Mouse (Mus musculus) 416B (cell line): ENCODE data around the gene Aipl1.
A peak's percentile ranks its signal among the peaks of the same experiment; 100 is the strongest.
"Not testable (repeated sequence)": the region's sequence is repeated elsewhere in the genome, so short reads cannot be mapped to it uniquely, and the experiment has no call there.

Experiments used
- DNase-seq: peaks from one replicate; pipeline ENCODE4 v3.0.0; 2011; ENCODE audit warnings: low read depth

Aipl1 gene

DNA sequence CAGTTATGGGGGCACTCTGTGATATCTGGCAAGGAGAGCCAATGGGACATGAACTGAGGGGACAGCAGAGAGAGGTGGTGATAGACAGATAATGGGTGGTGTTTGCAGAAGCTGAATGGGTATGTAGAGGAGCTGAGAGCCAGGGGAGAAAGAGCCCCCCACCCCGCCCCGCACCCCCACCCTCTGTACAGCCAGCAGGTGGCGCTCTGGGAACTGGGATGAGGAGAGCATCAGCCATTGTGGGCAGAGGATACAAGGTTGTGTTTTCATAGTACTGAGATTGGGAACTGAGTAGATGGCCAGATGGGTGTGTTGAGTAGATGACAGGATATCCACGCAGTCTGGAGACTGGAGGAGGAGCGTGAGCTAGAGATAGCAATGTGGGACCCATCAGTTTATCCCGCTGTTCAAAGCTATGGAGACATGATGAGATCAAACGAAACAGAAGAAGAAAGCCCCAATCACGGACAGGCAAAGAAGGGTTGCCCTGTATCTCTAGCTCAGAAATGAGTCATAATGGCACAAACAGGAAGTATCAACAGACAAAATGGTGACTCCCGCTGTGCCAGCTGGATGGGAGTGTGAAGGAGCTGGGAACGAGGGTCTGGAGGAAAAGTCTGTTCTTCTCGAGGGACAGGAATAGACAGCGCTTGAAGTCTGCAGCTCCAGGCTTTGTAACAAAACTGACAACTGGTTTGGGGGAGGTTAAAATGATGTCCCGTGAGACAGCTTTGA is 20.6 kb downstream of the Aipl1 start:
- DNase-seq = no peak

GRCm38 (mm10) chr11:72014674-72015073 is 22.6 kb downstream of the Aipl1 start:
- DNase-seq = no peak

GRCm38 (mm10) chr11:72011955-72012354 is 25.4 kb downstream of the Aipl1 start:
- no peak for DNase-seq

DNA sequence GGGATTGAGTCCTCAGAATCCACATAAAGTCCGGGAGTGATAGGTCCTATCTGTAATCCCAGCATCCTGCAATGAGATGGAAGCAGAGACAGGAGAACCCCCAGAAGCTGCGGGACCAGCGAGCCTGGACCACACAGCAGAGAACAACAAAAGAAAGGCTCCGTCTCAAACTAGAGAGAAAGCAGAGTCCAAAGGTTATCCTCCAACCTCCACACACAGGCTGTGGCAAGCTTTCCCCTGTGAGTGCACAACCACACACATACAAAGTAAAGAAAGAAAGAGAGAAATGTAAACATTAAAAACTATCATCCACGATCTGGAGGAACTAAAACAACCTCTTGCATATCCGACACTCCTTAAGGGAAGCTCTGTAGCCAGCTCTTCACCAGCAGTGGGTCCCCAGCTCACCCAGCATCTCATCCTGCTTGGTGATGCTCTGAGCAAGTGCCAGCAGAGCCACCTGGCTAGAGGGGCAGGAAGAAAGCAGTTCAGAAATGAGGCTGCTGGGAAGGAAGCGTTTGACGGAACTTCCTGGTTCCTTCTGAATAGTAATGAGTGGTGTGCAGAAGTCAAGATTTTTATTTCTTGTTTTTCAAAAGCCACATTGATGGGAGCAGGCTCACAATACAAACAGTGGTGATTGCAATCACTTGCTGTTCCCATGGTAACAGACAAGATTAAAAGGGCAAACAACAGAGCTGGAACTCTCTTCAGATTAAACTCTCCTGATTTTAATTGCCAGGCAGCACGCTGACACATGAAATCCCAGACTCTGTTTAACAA is 26.2 kb downstream of the Aipl1 start:
- DNase-seq = no peak

- no peak for DNase-seq
These were observed 26.9 kb downstream of the Aipl1 start for GRCm38 (mm10) chr11:72010367-72010766.

DNA sequence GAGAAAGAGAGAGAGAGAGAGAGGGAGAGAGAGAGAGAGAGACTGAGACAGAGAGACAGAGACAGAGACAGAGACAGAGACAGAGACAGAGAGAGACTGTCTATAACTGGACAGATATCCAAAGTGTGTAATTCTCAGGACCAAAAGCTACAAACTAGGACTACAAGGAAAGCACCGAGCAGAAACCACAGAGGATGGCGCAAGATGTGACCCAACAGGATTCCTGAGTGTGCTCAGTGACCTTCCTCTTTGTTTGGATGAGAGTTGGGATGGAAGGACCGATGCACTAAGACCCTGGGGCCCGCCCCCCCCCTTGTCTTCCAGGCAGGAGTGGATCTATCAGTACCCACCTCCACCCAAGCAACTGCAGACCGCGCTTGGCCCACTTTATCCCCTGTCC is 31.8 kb downstream of the Aipl1 start:
- DNase-seq = no peak

DNA sequence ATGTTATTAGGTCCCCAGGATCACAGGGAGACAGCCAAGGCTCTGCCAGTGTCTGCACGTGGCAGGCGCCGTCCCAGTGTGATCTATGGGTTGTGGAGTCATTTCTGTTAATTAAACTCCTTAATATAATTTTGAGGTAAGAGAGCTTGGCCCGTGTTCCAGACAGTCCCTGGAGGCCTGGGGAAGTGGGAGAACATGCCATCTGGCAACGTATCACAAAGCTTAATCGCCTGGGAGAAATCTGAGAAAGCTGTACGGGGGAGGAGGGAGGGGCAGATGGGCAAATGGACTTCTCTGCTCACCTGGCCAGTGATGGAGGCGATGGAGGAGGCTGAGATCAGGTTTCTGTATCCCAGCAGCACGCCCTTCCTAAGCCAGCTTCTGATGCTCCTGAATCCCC is 34.1 kb downstream of the Aipl1 start:
- no peak for DNase-seq

DNA sequence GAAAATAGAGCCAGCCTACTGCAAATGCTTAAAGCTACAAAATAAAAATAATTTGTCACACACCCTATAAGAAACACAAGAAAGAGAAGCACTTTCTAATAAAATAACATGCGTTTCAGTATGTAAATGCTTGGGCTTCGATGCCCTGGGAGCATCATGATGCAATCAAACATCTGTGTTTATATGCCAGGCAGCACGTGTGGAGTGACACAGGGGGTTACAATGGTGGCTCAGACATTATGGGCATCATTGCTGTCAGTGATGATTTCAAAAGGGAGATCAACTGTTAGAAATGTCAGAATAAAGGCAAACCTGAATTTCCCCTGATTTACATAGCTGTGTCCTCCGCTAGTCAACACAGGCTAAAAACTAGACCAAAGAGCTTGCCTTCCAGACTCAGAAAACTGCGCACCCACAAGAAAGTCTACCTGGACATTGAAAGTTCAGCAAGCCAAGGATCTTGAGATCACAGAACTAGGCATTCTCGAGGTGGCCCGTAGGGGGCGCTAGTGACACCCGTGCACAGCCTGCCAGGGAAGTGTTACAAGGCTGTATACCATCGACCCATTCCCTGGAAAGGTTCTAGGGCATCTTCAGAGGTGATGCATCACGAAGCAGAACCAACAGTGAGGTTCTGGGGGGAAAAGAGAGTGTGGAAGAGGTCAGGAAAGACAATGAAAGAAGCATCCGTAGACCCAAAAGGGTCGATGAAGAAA is 35.0 kb downstream of the Aipl1 start:
- peak; percentile 41 for DNase-seq

DNA sequence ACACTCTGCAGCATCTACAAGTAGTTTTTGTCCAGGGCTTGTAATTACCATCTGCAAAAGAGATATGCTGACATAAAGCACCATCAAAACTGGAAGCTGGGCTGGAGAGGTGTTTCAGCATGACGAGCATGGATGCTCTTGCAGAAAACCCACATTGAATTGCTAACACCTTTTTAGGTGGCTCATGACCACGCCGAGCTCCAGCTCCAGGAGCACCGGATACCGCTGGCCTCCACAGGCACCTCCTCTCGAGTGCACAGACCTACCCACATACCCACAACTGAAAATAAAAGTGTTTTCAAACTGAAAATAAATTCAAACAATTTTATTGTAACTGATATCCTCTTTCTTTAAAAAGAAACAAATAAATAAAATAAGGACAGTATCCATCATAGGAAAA is 37.1 kb downstream of the Aipl1 start:
- no peak for DNase-seq

DNA sequence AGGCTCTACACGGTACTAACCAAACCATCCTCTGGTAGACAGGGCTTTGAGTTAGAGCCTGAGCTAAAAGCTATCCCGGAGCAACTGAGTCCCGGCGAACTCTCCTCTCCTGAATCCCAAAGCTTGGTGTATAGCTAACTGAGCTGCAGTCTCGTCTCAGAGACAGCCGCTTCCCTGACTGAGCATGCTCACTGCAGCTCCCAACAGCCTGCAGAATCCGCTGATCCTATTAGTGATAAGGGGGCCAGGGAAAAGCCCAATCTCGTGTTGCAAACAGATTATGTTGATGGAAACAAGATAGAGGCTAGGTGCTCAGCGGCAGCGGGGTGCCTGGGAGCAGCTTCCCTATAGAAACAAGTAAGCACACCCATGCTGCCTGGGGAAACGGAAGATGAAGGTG is 40.5 kb downstream of the Aipl1 start:
- DNase-seq = no peak

DNA sequence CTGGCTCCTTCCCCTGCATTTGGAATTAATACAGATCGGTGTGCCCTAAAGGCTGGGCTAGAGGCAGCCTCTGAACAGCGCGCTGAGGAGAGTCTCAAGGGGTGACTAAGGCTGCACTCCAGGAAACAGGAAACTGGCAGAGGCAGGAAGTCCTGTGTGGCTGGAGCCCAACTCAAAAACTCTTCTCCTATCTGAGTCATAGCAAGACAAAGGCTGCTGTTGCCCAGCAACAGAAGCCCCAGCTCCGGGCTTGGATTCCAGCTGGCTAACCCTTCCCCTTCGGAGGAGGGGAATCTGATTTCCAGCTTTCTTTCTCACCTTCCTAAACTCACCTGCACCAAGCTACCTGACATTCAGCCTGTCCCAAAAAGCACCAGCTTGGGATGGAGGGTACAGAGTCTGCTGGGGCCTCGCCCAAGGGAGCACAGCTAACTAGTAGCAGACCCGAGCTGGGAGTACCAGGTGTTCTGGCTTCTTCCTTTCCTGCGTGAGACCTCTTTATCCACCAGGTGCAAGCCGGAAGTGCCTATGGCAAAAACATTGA is 41.3 kb downstream of the Aipl1 start:
- peak; percentile 93 for DNase-seq

DNA sequence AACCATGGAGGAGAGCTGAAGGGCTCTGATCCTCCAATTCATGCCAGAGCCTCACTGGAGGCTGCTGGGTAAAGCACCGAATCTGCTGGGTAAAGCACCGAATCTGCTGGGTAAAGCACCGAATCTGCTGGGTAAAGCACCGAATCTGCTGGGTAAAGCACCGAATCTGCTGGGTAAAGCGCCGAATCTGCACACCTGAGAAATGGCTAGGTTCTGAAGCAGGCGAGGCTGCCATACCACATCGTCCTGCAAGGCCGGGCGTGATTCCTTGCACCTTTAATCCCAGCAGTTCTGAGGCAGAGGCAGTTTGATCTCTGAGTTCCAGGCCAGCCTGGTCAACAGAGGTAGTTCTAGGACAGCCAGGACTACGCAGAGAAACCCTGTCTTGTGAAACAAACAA is 44.9 kb downstream of the Aipl1 start:
- no peak for DNase-seq

- peak; percentile 87 for DNase-seq
These were observed 45.8 kb downstream of the Aipl1 start for GRCm38 (mm10) chr11:71991541-71991940.

DNA sequence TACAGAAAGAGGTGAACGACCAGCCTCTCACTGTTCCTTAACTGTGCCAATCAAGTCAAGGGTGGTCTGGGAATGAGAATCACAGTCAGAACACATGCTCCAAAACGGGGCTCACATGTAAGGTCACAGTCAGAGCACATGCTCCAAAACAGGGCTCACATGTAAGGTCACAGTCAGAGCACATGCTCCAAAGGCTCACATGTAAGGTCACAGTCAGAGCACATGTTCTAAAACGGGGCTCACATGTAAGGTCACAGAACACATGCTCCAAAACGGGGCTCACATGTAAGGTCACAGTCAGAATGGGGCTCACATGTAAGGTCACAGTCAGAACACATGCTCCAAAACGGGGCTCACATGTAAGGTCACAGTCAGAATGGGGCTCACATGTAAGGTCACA is 47.9 kb downstream of the Aipl1 start:
- not testable (repeated sequence) for DNase-seq

GRCm38 (mm10) chr11:71987159-71988150 is 49.9 kb downstream of the Aipl1 start:
- DNase-seq = no peak

- no peak for DNase-seq
These were observed 51.5 kb downstream of the Aipl1 start for GRCm38 (mm10) chr11:71985783-71986182.

DNA sequence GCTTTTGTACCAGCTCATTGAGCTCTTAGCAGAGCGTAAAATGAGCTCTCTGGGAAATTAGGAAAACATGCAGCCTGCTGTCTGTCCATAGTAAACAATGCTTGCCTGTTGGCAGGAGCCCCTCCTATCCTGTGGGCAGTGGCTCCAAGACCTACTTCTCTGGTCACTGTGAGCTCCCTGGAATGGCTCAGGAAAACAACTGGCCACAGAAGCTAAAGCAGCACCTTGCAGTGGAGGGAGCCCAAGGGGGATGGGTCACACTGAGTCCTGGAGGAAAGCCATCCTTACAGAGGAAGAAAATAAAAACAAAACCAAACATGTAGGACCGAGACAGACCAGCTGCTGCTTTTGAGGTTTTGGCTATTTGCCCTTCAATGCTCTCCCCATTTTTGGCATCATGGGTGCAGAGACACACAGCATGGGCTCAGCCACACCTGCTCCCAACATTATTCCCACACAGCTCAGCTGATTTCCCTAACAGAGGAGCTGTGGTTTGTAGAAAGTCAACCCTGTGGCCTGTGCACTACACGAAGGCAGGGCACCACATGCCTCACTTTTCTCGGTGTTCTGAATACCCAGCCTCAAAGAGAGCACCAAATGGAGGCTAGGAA is 52.1 kb downstream of the Aipl1 start:
- DNase-seq = no peak

DNA sequence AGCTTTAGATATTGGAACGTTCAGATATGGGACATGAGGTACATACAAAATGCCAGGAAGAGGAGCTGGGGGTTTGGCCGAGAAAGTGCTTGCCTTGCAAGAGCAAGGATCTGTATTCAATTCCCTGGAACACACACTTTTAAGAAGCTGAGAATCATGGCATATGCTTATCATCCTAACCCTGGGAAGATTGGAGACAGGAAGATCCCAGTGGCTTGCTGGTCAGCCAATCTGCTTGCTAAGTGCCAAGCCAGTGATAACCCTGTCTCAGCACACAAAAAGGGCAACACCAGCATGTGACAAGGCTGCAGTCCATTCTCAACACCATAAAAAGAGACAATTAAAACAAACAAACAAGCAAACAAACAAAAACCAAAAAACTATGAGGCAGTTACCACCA is 53.2 kb downstream of the Aipl1 start:
- no peak for DNase-seq
